Mouse (Mus musculus) T-helper 17 cell (primary cell): Measurements from ENCODE around the gene Foxred1.

Experiments used
- in situ Hi-C, 2 experiments: fragments of 300-600 bp; cut with MboI, MseI; formaldehyde crosslinking; loops; 1 replicate in 1 of 2; 2 replicates in 1 of 2; pipeline ENCODE4 v1.15.1; 2025; ENCODE audit warnings: high pct_unique_total_duplicates in 2 of 2

The Foxred1 gene

GRCm38 (mm10) chr9:35156002-35156710, 54.7 kb downstream of the Foxred1 start:
- in situ Hi-C loops, result no loop called here
